Mouse (Mus musculus) cerebellum, adult 9-10 months (tissue): ENCODE results near the gene Ccdc65.
A peak's percentile ranks its signal among the peaks of the same experiment; 100 is the strongest.

Experiments used
- DNase-seq: peaks from one replicate; pipeline ENCODE4 v3.0.0; 2022

Gene Ccdc65

GRCm38 (mm10) chr15:98695726-98696125 is 12.3 kb upstream of the Ccdc65 start:
- DNase-seq = no peak

GRCm38 (mm10) chr15:98696216-98696615 is 11.8 kb upstream of the Ccdc65 start:
- no peak for DNase-seq

GRCm38 (mm10) chr15:98699190-98700105 is 8.6 kb upstream of the Ccdc65 start:
- DNase-seq = peak; percentile 88

- no peak for DNase-seq
Observed at GRCm38 (mm10) chr15:98704312-98704711, 3.7 kb upstream of the Ccdc65 start.

- DNase-seq = peak; percentile 61
Observed at GRCm38 (mm10) chr15:98710442-98710841, 2.4 kb downstream of the Ccdc65 start.

GRCm38 (mm10) chr15:98714230-98714652 is 6.2 kb downstream of the Ccdc65 start:
- no peak for DNase-seq

GRCm38 (mm10) chr15:98717301-98717700 is 9.3 kb downstream of the Ccdc65 start:
- DNase-seq = no peak

- no peak for DNase-seq
Observed at GRCm38 (mm10) chr15:98722191-98722590, 14.2 kb downstream of the Ccdc65 start.

GRCm38 (mm10) chr15:98722854-98723253 is 14.8 kb downstream of the Ccdc65 start:
- DNase-seq = no peak

GRCm38 (mm10) chr15:98724441-98724840 is 16.4 kb downstream of the Ccdc65 start:
- DNase-seq = no peak

GRCm38 (mm10) chr15:98726079-98726478 is 18.1 kb downstream of the Ccdc65 start:
- no peak for DNase-seq

- DNase-seq = no peak
Observed at GRCm38 (mm10) chr15:98726746-98727145, 18.7 kb downstream of the Ccdc65 start.

- peak; percentile 39 for DNase-seq
Observed at GRCm38 (mm10) chr15:98727443-98728321, 19.7 kb downstream of the Ccdc65 start, which contains the start of gene Fkbp11. TSS of gene Fkbp11 (minus strand) at chr15:98728198.

- no peak for DNase-seq
Observed at GRCm38 (mm10) chr15:98728366-98728765, 20.4 kb downstream of the Ccdc65 start.

GRCm38 (mm10) chr15:98729791-98730545 is 22.0 kb downstream of the Ccdc65 start:
- no peak for DNase-seq

- DNase-seq = no peak
Observed at GRCm38 (mm10) chr15:98730790-98731189, 22.8 kb downstream of the Ccdc65 start.

GRCm38 (mm10) chr15:98732006-98732531 is 24.1 kb downstream of the Ccdc65 start:
- DNase-seq = no peak

GRCm38 (mm10) chr15:98733370-98733769 is 25.4 kb downstream of the Ccdc65 start:
- DNase-seq = no peak

- no peak for DNase-seq
Observed at GRCm38 (mm10) chr15:98733976-98734566, 26.1 kb downstream of the Ccdc65 start.

- DNase-seq = no peak
Observed at GRCm38 (mm10) chr15:98736521-98736920, 28.5 kb downstream of the Ccdc65 start.

- no peak for DNase-seq
Observed at GRCm38 (mm10) chr15:98737881-98738280, 29.9 kb downstream of the Ccdc65 start.

- no peak for DNase-seq
Observed at GRCm38 (mm10) chr15:98738796-98739195, 30.8 kb downstream of the Ccdc65 start.
